ENCODE assay signal across 8 mouse cellular contexts in the genomic region with DNA sequence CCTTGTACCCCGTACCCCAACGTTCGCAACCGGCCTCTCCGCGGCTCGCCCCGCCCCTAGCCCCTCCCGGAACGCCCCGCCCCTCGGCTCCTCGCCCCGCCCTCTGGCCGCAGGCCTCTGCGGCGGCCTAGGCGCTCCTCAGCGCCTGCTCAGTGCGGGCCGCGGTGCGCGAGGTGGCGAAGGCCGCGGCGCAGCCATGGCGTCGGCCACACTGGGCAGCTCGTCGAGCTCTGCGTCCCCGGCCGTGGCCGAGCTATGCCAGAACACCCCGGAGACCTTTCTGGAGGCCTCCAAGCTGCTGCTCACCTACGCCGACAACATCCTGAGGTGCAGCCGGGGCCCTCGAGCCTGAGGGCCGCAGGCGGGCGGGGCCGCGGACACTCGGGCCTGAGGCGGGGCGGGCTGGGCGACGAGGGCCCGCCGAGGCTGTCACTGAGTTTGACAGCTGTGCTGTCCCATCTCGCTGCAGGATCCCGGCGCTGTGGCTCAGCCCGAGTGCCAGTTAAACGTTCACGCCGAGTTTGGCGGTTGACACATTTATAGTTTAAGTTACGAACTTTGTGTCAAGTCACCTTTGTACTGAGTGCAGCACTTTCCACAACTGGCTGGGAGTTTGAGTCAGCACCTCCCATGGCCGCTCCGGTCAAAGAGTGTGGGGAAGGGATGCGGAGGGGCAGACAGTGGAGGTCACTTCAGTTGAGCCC. TPM values are rescaled to one million over a fixed set of nuclear protein-coding genes. Genes with fewer than 3 reads are reported as not detected.
DNase-seq lines count a peak whose midpoint lies in the region; ATAC-seq and TF ChIP-seq lines count a peak whose summit lies in the region.

A gene (plus strand): TSS at position 110 of the 704 bp plus-strand sequence.
A gene (minus strand): TSS at position 638 of the 704 bp plus-strand sequence.

- WGBS in heart, embryonic 11.5 days (ENCODE audit: insufficient replicate concordance), result under 1% methylated on average over 56 of the region's 65 CpGs
- under 1% methylated on average over 61 of the region's 65 CpGs for WGBS in kidney, embryonic 16.5 days
- WGBS in liver, embryonic 11.5 days, result under 1% methylated on average over 65 of the region's 65 CpGs

- peak within 1 kb of the TSS; percentile 92 for H3K27ac ChIP-seq in heart, embryonic 11.5 days (ENCODE audit: low read depth, low read length)
- no peak within 1 kb of the TSS; the same call in none of the 2 replicates for H3K27ac ChIP-seq in kidney, embryonic 16.5 days (ENCODE audit: low read length)
- H3K27ac ChIP-seq in liver, embryonic 11.5 days (ENCODE audit: low read depth, low read length), result peak within 1 kb of the TSS; percentile 88

- H3K4me1 ChIP-seq in erythroblast, embryonic 14.5 days (ENCODE audit: control insufficient read depth), result peaks cover 82% of the 10 kb centered on the region
- H3K4me1 ChIP-seq in heart, embryonic 11.5 days (ENCODE audit: control insufficient read depth, insufficient read depth, low read length), result no peaks in the 10 kb centered on the region
- H3K4me1 ChIP-seq in kidney, embryonic 16.5 days (ENCODE audit: insufficient read depth, low read length), result peaks cover 9% of the 10 kb centered on the region
- peaks cover 24% of the 10 kb centered on the region for H3K4me1 ChIP-seq in liver, embryonic 11.5 days (replicated peaks; ENCODE audit: control insufficient read depth, insufficient read depth, low read length)

- peak within 1 kb of the TSS; percentile 87 for H3K4me2 ChIP-seq in heart, embryonic 11.5 days
- H3K4me2 ChIP-seq in kidney, embryonic 16.5 days (replicated peaks; ENCODE audit: low read depth, low read length), result peak within 1 kb of the TSS; percentile 72
- H3K4me2 ChIP-seq in liver, embryonic 11.5 days, result peak within 1 kb of the TSS; percentile 92
- H3K4me2 ChIP-seq in myocyte (ENCODE audit: low read depth), result peak within 1 kb of the TSS; percentile 87

- H3K9me3 ChIP-seq in erythroblast, embryonic 14.5 days (ENCODE audit: control insufficient read depth, low read length), result no peaks in the 10 kb centered on the region
- H3K9me3 ChIP-seq in heart, embryonic 11.5 days (replicated peaks; ENCODE audit: control insufficient read depth, low read length), result no peaks in the 10 kb centered on the region
- H3K9me3 ChIP-seq in kidney, embryonic 16.5 days (ENCODE audit: low read length), result no peaks in the 10 kb centered on the region
- H3K9me3 ChIP-seq in liver, embryonic 11.5 days (ENCODE audit: control insufficient read depth, low read length), result no peaks in the 10 kb centered on the region

- H3K79me2 ChIP-seq in myocyte (ENCODE audit: control insufficient read depth, insufficient read depth), result no peaks in the 10 kb centered on the region

- TF ChIP-seq POLR2A in myocyte (IDR thresholded peaks at IDR 0.05; ENCODE audit: insufficient read length, low read depth), result peak; percentile 99

- peak; percentile 87 to 90 for DNase-seq in B cell, adult 2 months
- peak; percentile 93 for DNase-seq in brain, adult 2 months (ENCODE audit: low read depth, low spot score)
- DNase-seq in liver, embryonic 11.5 days (ENCODE audit: low spot score), result peak; percentile 87
- peak; percentile 90 to 97 for DNase-seq in spleen, postnatal 4 days (ENCODE audit: low spot score in 2 of 2)

- peak within 1 kb of the TSS; percentile 96 for H3K9ac ChIP-seq in heart, embryonic 11.5 days (ENCODE audit: low read depth, low read length)
- H3K9ac ChIP-seq in kidney, embryonic 16.5 days (replicated peaks; ENCODE audit: low read length), result peak within 1 kb of the TSS; percentile 93
- H3K9ac ChIP-seq in liver, embryonic 11.5 days (ENCODE audit: low read depth, low read length), result peak within 1 kb of the TSS; percentile 94

- ATAC-seq in heart, embryonic 11.5 days (replicated peaks; ENCODE audit: insufficient number of reproducible peaks, low FRiP score, low TSS enrichment), result peak; percentile 99
- ATAC-seq in kidney, embryonic 16.5 days (ENCODE audit: low FRiP score, low TSS enrichment), result peak; percentile 100
- ATAC-seq in liver, embryonic 11.5 days (replicated peaks; ENCODE audit: low FRiP score), result peak; percentile 96

- H3K36me3 ChIP-seq in erythroblast, embryonic 14.5 days (ENCODE audit: control insufficient read depth), result peaks cover 26% of the 10 kb centered on the region
- H3K36me3 ChIP-seq in heart, embryonic 11.5 days (ENCODE audit: control insufficient read depth, insufficient read depth, low read length), result no peaks in the 10 kb centered on the region
- no peaks in the 10 kb centered on the region for H3K36me3 ChIP-seq in kidney, embryonic 16.5 days (ENCODE audit: insufficient read depth, low read length)
- no peaks in the 10 kb centered on the region for H3K36me3 ChIP-seq in liver, embryonic 11.5 days (ENCODE audit: control insufficient read depth, insufficient read depth, low read length)
- H3K36me3 ChIP-seq in myocyte (ENCODE audit: control insufficient read depth, insufficient read depth), result no peaks in the 10 kb centered on the region

- peak within 1 kb of the TSS; percentile 66 for H3ac ChIP-seq in myocyte (ENCODE audit: control insufficient read depth, insufficient read length)

- H3K4me3 ChIP-seq in erythroblast, embryonic 14.5 days (replicated peaks), result peak within 1 kb of the TSS; percentile 76
- peak within 1 kb of the TSS; percentile 75 for H3K4me3 ChIP-seq in heart, embryonic 11.5 days (ENCODE audit: low read depth, low read length)
- peak within 1 kb of the TSS; percentile 66 for H3K4me3 ChIP-seq in kidney, embryonic 16.5 days (ENCODE audit: low read length)
- peak within 1 kb of the TSS; percentile 75 for H3K4me3 ChIP-seq in liver, embryonic 11.5 days (ENCODE audit: low read depth, low read length)
- peak within 1 kb of the TSS; percentile 67 for H3K4me3 ChIP-seq in myocyte

- no peaks in the 10 kb centered on the region for H3K27me3 ChIP-seq in erythroblast, embryonic 14.5 days (ENCODE audit: control insufficient read depth)
- H3K27me3 ChIP-seq in heart, embryonic 11.5 days (ENCODE audit: control insufficient read depth, insufficient read depth, low read length), result no peaks in the 10 kb centered on the region
- no peaks in the 10 kb centered on the region for H3K27me3 ChIP-seq in kidney, embryonic 16.5 days (ENCODE audit: insufficient read depth, low read length)
- no peaks in the 10 kb centered on the region for H3K27me3 ChIP-seq in liver, embryonic 11.5 days (replicated peaks; ENCODE audit: control insufficient read depth, insufficient read depth, low read length)
- H3K27me3 ChIP-seq in myocyte (ENCODE audit: control insufficient read depth, insufficient read depth, insufficient read length), result no peaks in the 10 kb centered on the region

TF ChIP-seq in myocyte, 11 proteins besides CTCF, POLR2A, EP300 and RAD21:
- TF ChIP-seq TCF3 (IDR thresholded peaks at IDR 0.05; ENCODE audit: insufficient read length, low read depth), result peak; percentile 18
- no peak for TF ChIP-seq TCF12 (IDR thresholded peaks at IDR 0.05; ENCODE audit: insufficient read depth, poor library complexity, severe bottlenecking)
- peak in 2 of 3 experiments; percentile 50 to 75 for TF ChIP-seq MYOG (IDR thresholded peaks at IDR 0.05; ENCODE audit: control insufficient read depth in 1 of 3, insufficient read depth in 1 of 3, insufficient read length in 2 of 3, low read depth in 2 of 3)
- TF ChIP-seq MYOD1 (IDR thresholded peaks at IDR 0.05; ENCODE audit: control insufficient read depth in 1 of 3, insufficient read length in 2 of 3, low read depth in 2 of 3), result peak; percentile 34 to 93 (median 87)
- TF ChIP-seq USF1 (IDR thresholded peaks at IDR 0.05; ENCODE audit: low read depth), result no peak
- TF ChIP-seq SRF (IDR thresholded peaks at IDR 0.05; ENCODE audit: control insufficient read depth, insufficient read length, low read depth), result no peak
- peak; percentile 94 for TF ChIP-seq POLR2AphosphoS2 (IDR thresholded peaks at IDR 0.05; ENCODE audit: insufficient read length, low read depth)
- peak; percentile 18 for TF ChIP-seq REST (IDR thresholded peaks at IDR 0.05; ENCODE audit: insufficient read depth, insufficient read length)
- no peak for TF ChIP-seq MAX (IDR thresholded peaks at IDR 0.05; ENCODE audit: low read depth)
- no peak for TF ChIP-seq CEBPB (IDR thresholded peaks at IDR 0.05; ENCODE audit: insufficient read depth, poor library complexity, severe bottlenecking)
- TF ChIP-seq E2F4 (IDR thresholded peaks at IDR 0.05; ENCODE audit: insufficient read depth), result no peak

RNA-seq across cellular contexts. Expression of the first gene that starts in this region (rescaled TPM):
- 12.0 and 14.2 TPM in 2 replicates for polyA plus RNA-seq in erythroblast, embryonic 14.5 days (2012)
- 22.3 and 25.5 TPM in 2 replicates for polyA plus RNA-seq in heart, embryonic 11.5 days (2014; fragmentation: Nextera tagmentation; extraction: Ambion mirVana)
- 37.8 and 38.7 TPM in 2 replicates for polyA plus RNA-seq in kidney, embryonic 16.5 days (2015; fragmentation: Nextera tagmentation; extraction: Ambion mirVana)
- polyA plus RNA-seq in liver, embryonic 11.5 days (2014; fragmentation: Nextera tagmentation; extraction: Ambion mirVana), result 25.7 and 29.3 TPM in 2 replicates
- polyA plus RNA-seq in myocyte (2012; fragmentation: generic; extraction: Trizol), result 8.0 TPM

RNA-seq across cellular contexts. Expression of the second gene that starts in this region (rescaled TPM):
- polyA plus RNA-seq in erythroblast, embryonic 14.5 days (2012), result 0.10 TPM in 1 of 2 replicates, not detected in the other
- polyA plus RNA-seq in heart, embryonic 11.5 days (2014; fragmentation: Nextera tagmentation; extraction: Ambion mirVana), result 2.0 and 2.3 TPM in 2 replicates
- 3.1 and 3.8 TPM in 2 replicates for polyA plus RNA-seq in kidney, embryonic 16.5 days (2015; fragmentation: Nextera tagmentation; extraction: Ambion mirVana)
- polyA plus RNA-seq in liver, embryonic 11.5 days (2014; fragmentation: Nextera tagmentation; extraction: Ambion mirVana), result 2.6 and 2.9 TPM in 2 replicates
- 3.7 TPM for polyA plus RNA-seq in myocyte (2012; fragmentation: generic; extraction: Trizol)
